Mouse (Mus musculus) small intestine, adult 2 months (tissue): ENCODE measurements around the gene Prtg. TPM values are rescaled to one million over a fixed set of nuclear protein-coding genes. Genes with fewer than 3 reads are reported as not detected.

Experiments
- H3K27ac ChIP-seq: fragments of 200-500 bp; 2 replicates; pipeline ENCODE4 v1.5.1; 2012; ENCODE audit warnings: low read depth, low read length, control low read depth, inconsistent platforms; ENCODE audit not compliant: insufficient read depth
- H3K27me3 ChIP-seq: fragments of 200-500 bp; 2 replicates; pipeline ENCODE4 v1.6.1; 2012; ENCODE audit warnings: mild to moderate bottlenecking, moderate library complexity, low read length, inconsistent platforms; ENCODE audit not compliant: control insufficient read depth, insufficient read depth
- H3K36me3 ChIP-seq: fragments of 200-500 bp; 2 replicates; pipeline ENCODE4 v1.6.1; 2012; ENCODE audit warnings: mild to moderate bottlenecking, low read length, control low read depth, inconsistent platforms; ENCODE audit not compliant: control insufficient read depth, insufficient read depth
- H3K4me1 ChIP-seq: fragments of 200-500 bp; 2 replicates; pipeline ENCODE4 v1.6.1; 2012; ENCODE audit warnings: low read length, inconsistent platforms, mixed read lengths; ENCODE audit not compliant: control insufficient read depth, insufficient read depth, insufficient read length
- H3K4me3 ChIP-seq: fragments of 200-500 bp; 2 replicates; pipeline ENCODE4 v1.5.1; 2012; ENCODE audit warnings: low read depth, mild to moderate bottlenecking, control low read depth, inconsistent platforms, low read length, moderate library complexity
- CTCF ChIP-seq: fragments of 200-500 bp; IDR thresholded peaks from 2 replicates; pipeline ENCODE4 v1.5.1; 2012; ENCODE audit warnings: low read depth, mild to moderate bottlenecking, control low read depth, inconsistent platforms, low read length, moderate library complexity, mixed read lengths; ENCODE audit not compliant: insufficient replicate concordance, insufficient read length; ENCODE audit errors: extremely low read depth
- POLR2A ChIP-seq: fragments of 200-500 bp; IDR thresholded peaks from 2 replicates; pipeline ENCODE4 v1.6.1; 2012; ENCODE audit warnings: low read depth, mild to moderate bottlenecking, control low read depth, inconsistent platforms, low read length, moderate library complexity
- WGBS: fragments of 180-500 bp; shearing (Covaris S2); methylation state at CpG from one replicate; pipeline ENCODE4 v1.1.7; 2018; 5-methylcytosine and 5-hydroxymethylcytosine counted together
- polyA plus RNA-seq: library from polyadenylated mRNA; depleted of rRNA; stranded (reverse); fragments of >200 nt; gene quantifications from 2 replicates; pipeline ENCODE4 v1.2.3, GENCODE M21; 2012

Prtg gene
- polyA plus RNA-seq, 1 experiment, result 0.01 TPM

- H3K27me3 ChIP-seq, result no peaks in the 10 kb centered on the region
- H3K4me3 ChIP-seq, result no peak overlapping the region
- WGBS, result 10% methylated on average over 3 of the region's 3 CpGs
- no peaks in the 10 kb centered on the region for H3K36me3 ChIP-seq
- TF ChIP-seq CTCF (peak; percentile 37; the same call in 1 of the 2 replicates), POLR2A (no peak)
- no peak overlapping the region for H3K27ac ChIP-seq
- H3K4me1 ChIP-seq, result 0 out of 2 replicates have a peak, but pooled peaks cover 2% of the 10 kb centered on the region
Observed at GRCm38 (mm10) chr9:72883940-72884339, 77.3 kb downstream of the Prtg start.

- H3K36me3 ChIP-seq, result no peaks in the 10 kb centered on the region
- WGBS, result 82% methylated on average over 1 of the region's 1 CpGs
- no peak overlapping the region for H3K4me3 ChIP-seq
- H3K4me1 ChIP-seq, result no peaks in the 10 kb centered on the region
- H3K27me3 ChIP-seq, result no peaks in the 10 kb centered on the region
- no peak for TF ChIP-seq POLR2A
- no peak for TF ChIP-seq CTCF
- H3K27ac ChIP-seq, result no peak overlapping the region
Observed at GRCm38 (mm10) chr9:72889777-72890176, 83.1 kb downstream of the Prtg start.

GRCm38 (mm10) chr9:72890499-72891085 is 83.9 kb downstream of the Prtg start:
- no peak for TF ChIP-seq POLR2A
- TF ChIP-seq CTCF, result no peak

GRCm38 (mm10) chr9:72892761-72893160 is 86.1 kb downstream of the Prtg start:
- H3K4me3 ChIP-seq, result no peak overlapping the region
- 92% methylated on average over 5 of the region's 5 CpGs for WGBS
- no peaks in the 10 kb centered on the region for H3K4me1 ChIP-seq
- H3K27me3 ChIP-seq, result no peaks in the 10 kb centered on the region
- TF ChIP-seq POLR2A (no peak), CTCF (no peak)
- H3K27ac ChIP-seq, result no peak overlapping the region
- H3K36me3 ChIP-seq, result no peaks in the 10 kb centered on the region

More at GRCm38 (mm10) chr9:72890499-72891085, 83.9 kb downstream of the Prtg start:
- no peak overlapping the region for H3K27ac ChIP-seq
- no peak overlapping the region for H3K4me3 ChIP-seq
- 71% methylated on average over 10 of the region's 10 CpGs for WGBS
- no peaks in the 10 kb centered on the region for H3K27me3 ChIP-seq
- H3K36me3 ChIP-seq, result no peaks in the 10 kb centered on the region
- H3K4me1 ChIP-seq, result no peaks in the 10 kb centered on the region

- TF ChIP-seq CTCF (no peak), POLR2A (no peak)
- no peak overlapping the region for H3K4me3 ChIP-seq
- WGBS, result 94% methylated on average over 6 of the region's 6 CpGs
- no peaks in the 10 kb centered on the region for H3K36me3 ChIP-seq
- no peak overlapping the region for H3K27ac ChIP-seq
- H3K27me3 ChIP-seq, result no peaks in the 10 kb centered on the region
- H3K4me1 ChIP-seq, result no peaks in the 10 kb centered on the region
Observed at GRCm38 (mm10) chr9:72894796-72895352, 88.2 kb downstream of the Prtg start.

GRCm38 (mm10) chr9:72902057-72902456 is 95.4 kb downstream of the Prtg start:
- no peaks in the 10 kb centered on the region for H3K4me1 ChIP-seq
- 75% methylated on average over 8 of the region's 8 CpGs for WGBS
- TF ChIP-seq CTCF (no peak), POLR2A (no peak)

GRCm38 (mm10) chr9:72902611-72903010 is 95.9 kb downstream of the Prtg start:
- WGBS, result 58% methylated on average over 5 of the region's 5 CpGs
- no peak overlapping the region for H3K4me3 ChIP-seq
- H3K36me3 ChIP-seq, result no peaks in the 10 kb centered on the region
- TF ChIP-seq CTCF (no peak), POLR2A (no peak)
- H3K27me3 ChIP-seq, result no peaks in the 10 kb centered on the region
- H3K4me1 ChIP-seq, result no peaks in the 10 kb centered on the region
- H3K27ac ChIP-seq, result no peak overlapping the region

More at GRCm38 (mm10) chr9:72902057-72902456, 95.4 kb downstream of the Prtg start:
- H3K27ac ChIP-seq, result no peak overlapping the region
- H3K36me3 ChIP-seq, result no peaks in the 10 kb centered on the region
- no peaks in the 10 kb centered on the region for H3K27me3 ChIP-seq
- H3K4me3 ChIP-seq, result no peak overlapping the region

GRCm38 (mm10) chr9:72906693-72907103 is 100.0 kb downstream of the Prtg start:
- no peak for TF ChIP-seq POLR2A
- no peak for TF ChIP-seq CTCF
- Histone ChIP-seq H3K27ac (no peak overlapping the region), H3K36me3 (no peaks in the 10 kb centered on the region), H3K4me3 (no peak overlapping the region), H3K4me1 (no peaks in the 10 kb centered on the region), H3K27me3 (no peaks in the 10 kb centered on the region)
- WGBS, result 76% methylated on average over 6 of the region's 6 CpGs
